Comparison of ENCODE assay signal across 8 mouse cellular contexts in genomic region chr4:32982041-32982715, GRCm38 (mm10). TPM values are rescaled to one million over a fixed set of nuclear protein-coding genes. Genes with fewer than 3 reads are reported as not detected.
DNase-seq lines count a peak whose midpoint lies in the region; ATAC-seq and TF ChIP-seq lines count a peak whose summit lies in the region.

No protein-coding gene starts in this region.

- 7% methylated on average over 15 of the region's 15 CpGs for WGBS in liver, postnatal 0 days (ENCODE audit: insufficient replicate concordance)
- 4% methylated on average over 15 of the region's 15 CpGs for WGBS in stomach, embryonic 16.5 days

- no peak for ATAC-seq in liver, postnatal 0 days
- ATAC-seq in stomach, embryonic 16.5 days (ENCODE audit: insufficient read depth, low FRiP score): no peak
- ATAC-seq in erythroid progenitor cell, adult 5-6 weeks (replicated peaks; ENCODE audit: low FRiP score, poor library complexity, severe bottlenecking): no peak

- peaks cover 3% of the 10 kb centered on the region; the same call in 1 of the 2 replicates for H3K9me3 ChIP-seq in liver, postnatal 0 days (ENCODE audit: low read length)
- H3K9me3 ChIP-seq in stomach, embryonic 16.5 days (replicated peaks; ENCODE audit: control insufficient read depth, low read length): 0 out of 2 replicates have a peak, but pooled peaks cover 4% of the 10 kb centered on the region

- H3K4me1 ChIP-seq in liver, postnatal 0 days (ENCODE audit: insufficient read depth): peaks cover 14% of the 10 kb centered on the region
- H3K4me1 ChIP-seq in stomach, embryonic 16.5 days (ENCODE audit: control insufficient read depth, insufficient read depth, low read length): peaks cover 2% of the 10 kb centered on the region; the same call in 1 of the 2 replicates

- no peak overlapping the region; the same call in 1 of the 2 replicates for H3K9ac ChIP-seq in liver, postnatal 0 days (replicated peaks)
- peak overlapping the region; percentile 73 for H3K9ac ChIP-seq in stomach, embryonic 16.5 days (ENCODE audit: low read length)

- H3K4me2 ChIP-seq in liver, postnatal 0 days (ENCODE audit: low read depth, low read length): peak overlapping the region; percentile 99
- peak overlapping the region; percentile 98 for H3K4me2 ChIP-seq in stomach, embryonic 16.5 days (ENCODE audit: low read depth, low read length)

- TF ChIP-seq EP300 in liver, postnatal 0 days (IDR thresholded peaks at IDR 0.05; ENCODE audit: low read depth): no peak

- H3K36me3 ChIP-seq in liver, postnatal 0 days (replicated peaks; ENCODE audit: insufficient read depth, low read length): no peaks in the 10 kb centered on the region
- H3K36me3 ChIP-seq in stomach, embryonic 16.5 days (ENCODE audit: control insufficient read depth, insufficient read depth, low read length): no peaks in the 10 kb centered on the region

- peaks cover 34% of the 10 kb centered on the region for H3K27me3 ChIP-seq in liver, postnatal 0 days (ENCODE audit: insufficient read depth, low read length)
- H3K27me3 ChIP-seq in stomach, embryonic 16.5 days (ENCODE audit: control insufficient read depth, insufficient read depth, low read length): peaks cover 6% of the 10 kb centered on the region

- H3K4me3 ChIP-seq in liver, postnatal 0 days (ENCODE audit: low read depth, low read length): peak overlapping the region; percentile 70
- peak overlapping the region; percentile 74 for H3K4me3 ChIP-seq in stomach, embryonic 16.5 days (replicated peaks; ENCODE audit: low read length)

- no peak overlapping the region for H3K27ac ChIP-seq in liver, postnatal 0 days (ENCODE audit: low read depth)
- no peak overlapping the region for H3K27ac ChIP-seq in stomach, embryonic 16.5 days (ENCODE audit: low read length)

- TF ChIP-seq CTCF in liver, postnatal 0 days (IDR thresholded peaks at IDR 0.05; ENCODE audit: low read depth): no peak

- DNase-seq in adrenal gland, adult (ENCODE audit: inconsistent age in 2 of 2, low spot score in 1 of 2): peak; percentile 9 to 48
- no peak for DNase-seq in adrenal gland, postnatal 10 days
- peak; percentile 34 for DNase-seq in cerebellum, adult 8-10 months
- peak; percentile 5 to 8 for DNase-seq in frontal cortex, postnatal 36 days (ENCODE audit: low spot score in 2 of 2)
- peak; percentile 38 to 59 for DNase-seq in kidney, adult 8-10 months
- DNase-seq in liver, postnatal 0 days: no peak

RNA-seq across cellular contexts. Expression of gene Rragd, which starts 0.7 kb away (rescaled TPM):
- total RNA-seq in adrenal gland, postnatal 10 days (2021): 10 to 100 TPM in 1 of 2 experiments, 1 to 10 TPM in 1; 7.4 to 11.0 TPM
- polyA plus RNA-seq in liver, postnatal 0 days (2015; fragmentation: Nextera tagmentation; extraction: Ambion mirVana): 1.7 and 1.8 TPM in 2 replicates
- 4.0 and 7.5 TPM in 2 replicates for polyA plus RNA-seq in stomach, embryonic 16.5 days (2015; fragmentation: Nextera tagmentation; extraction: Ambion mirVana)
- 3.2 and 7.1 TPM in 2 replicates for total RNA-seq in erythroid progenitor cell, adult 5-6 weeks (2015; ENCODE audit: low replicate concordance)
- total RNA-seq in erythroid progenitor cell, adult 5-6 weeks (2017; ENCODE audit: low replicate concordance): 6.3 and 13.5 TPM in 2 replicates

RNA-seq across cellular contexts. Expression of gene Ankrd6, which starts 31.5 kb away (rescaled TPM):
- 1 to 10 TPM; 4.8 to 5.4 TPM for total RNA-seq in adrenal gland, postnatal 10 days (2021)
- polyA plus RNA-seq in liver, postnatal 0 days (2015; fragmentation: Nextera tagmentation; extraction: Ambion mirVana): 0.36 and 0.54 TPM in 2 replicates
- polyA plus RNA-seq in stomach, embryonic 16.5 days (2015; fragmentation: Nextera tagmentation; extraction: Ambion mirVana): 5.6 and 6.3 TPM in 2 replicates
- 0.84 and 3.2 TPM in 2 replicates for total RNA-seq in erythroid progenitor cell, adult 5-6 weeks (2015; ENCODE audit: low replicate concordance)
- total RNA-seq in erythroid progenitor cell, adult 5-6 weeks (2017; ENCODE audit: low replicate concordance): 0.91 and 1.4 TPM in 2 replicates

RNA-seq across cellular contexts. Expression of gene Ube2j1, which starts 49.0 kb away (rescaled TPM):
- 10 to 100 TPM; 64.9 to 77.5 TPM for total RNA-seq in adrenal gland, postnatal 10 days (2021)
- 22.4 and 23.2 TPM in 2 replicates for polyA plus RNA-seq in liver, postnatal 0 days (2015; fragmentation: Nextera tagmentation; extraction: Ambion mirVana)
- 44.3 and 48.9 TPM in 2 replicates for polyA plus RNA-seq in stomach, embryonic 16.5 days (2015; fragmentation: Nextera tagmentation; extraction: Ambion mirVana)
- total RNA-seq in erythroid progenitor cell, adult 5-6 weeks (2015; ENCODE audit: low replicate concordance): 36.9 and 49.0 TPM in 2 replicates
- total RNA-seq in erythroid progenitor cell, adult 5-6 weeks (2017; ENCODE audit: low replicate concordance): 34.3 and 34.7 TPM in 2 replicates

Comparison
In these comparisons a context has a peak if more than half of its experiments do, and no peak if none do; other contexts are left out.
1. DNase-seq: peak in adrenal gland, adult (2 of 2), cerebellum, adult 8-10 months (single experiment), frontal cortex, postnatal 36 days (2 of 2) and kidney, adult 8-10 months (2 of 2); none in adrenal gland, postnatal 10 days (single experiment) and liver, postnatal 0 days (single experiment).